ENCODE assay signal across 10 mouse cellular contexts in the genomic region with DNA sequence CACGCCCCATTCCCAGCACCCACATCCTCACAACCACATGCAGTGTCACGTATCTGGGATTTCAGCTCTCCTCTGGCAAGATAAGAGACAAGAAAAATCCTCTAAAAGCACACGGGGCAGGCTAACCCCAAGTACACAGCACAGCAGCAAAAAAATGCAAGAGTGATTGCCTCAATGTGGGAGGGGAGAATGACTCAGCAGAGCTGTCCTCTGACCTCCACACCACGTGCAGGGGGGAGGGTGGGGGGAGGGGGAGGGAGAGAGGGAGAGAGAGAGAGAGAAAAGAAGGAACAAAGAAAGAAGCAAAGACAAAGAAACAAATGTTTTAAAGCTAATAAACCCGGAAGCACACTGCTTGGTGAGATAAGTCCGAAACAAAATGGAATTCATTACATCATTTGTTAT. TPM values are rescaled to one million over a fixed set of nuclear protein-coding genes. Genes with fewer than 3 reads are reported as not detected.
DNase-seq lines count a peak whose midpoint lies in the region; ATAC-seq lines count a peak whose summit lies in the region.
"Had no signal": no experiment of that assay in that cellular context is flagged by ENCODE, and none has a peak within 500 bp of the region (broad histone marks: within the 10 kb centered on the region; RNA-seq: fewer than 3 reads in every experiment).

No protein-coding gene starts in this region.

- H3K4me3 ChIP-seq in forebrain, embryonic 16.5 days (replicated peaks; ENCODE audit: low read length): no peak overlapping the region
- H3K4me3 ChIP-seq: limb, embryonic 12.5 days had no signal

- H3K36me3 ChIP-seq in forebrain, embryonic 16.5 days (ENCODE audit: control insufficient read depth, insufficient read depth): no peaks in the 10 kb centered on the region
- H3K36me3 ChIP-seq: limb, embryonic 12.5 days had no signal

- no peak for ATAC-seq in forebrain, embryonic 16.5 days

- H3K27me3 ChIP-seq in forebrain, embryonic 16.5 days (replicated peaks; ENCODE audit: control insufficient read depth, insufficient read depth, low read length): no peaks in the 10 kb centered on the region
- H3K27me3 ChIP-seq: limb, embryonic 12.5 days; Patski had no signal

- 38% methylated on average over 6 of the region's 6 CpGs for whole genome bisulfite sequencing in forebrain, embryonic 16.5 days

- H3K9me3 ChIP-seq in forebrain, embryonic 16.5 days (ENCODE audit: control insufficient read depth, low read length): no peaks in the 10 kb centered on the region
- H3K9me3 ChIP-seq: limb, embryonic 12.5 days had no signal

- peaks cover 1% of the 10 kb centered on the region; the same call in 1 of the 2 replicates for H3K4me1 ChIP-seq in forebrain, embryonic 16.5 days (replicated peaks; ENCODE audit: control insufficient read depth, insufficient read depth, low read length)

- H3K27ac ChIP-seq in forebrain, embryonic 16.5 days (ENCODE audit: low read length): no peak overlapping the region

- no peak overlapping the region for H3K4me2 ChIP-seq in forebrain, embryonic 16.5 days (ENCODE audit: low read length)
- H3K4me2 ChIP-seq: limb, embryonic 12.5 days had no signal

- H3K9ac ChIP-seq in forebrain, embryonic 16.5 days (replicated peaks; ENCODE audit: low read depth, low read length): no peak overlapping the region
- H3K9ac ChIP-seq: limb, embryonic 12.5 days had no signal

- peak; percentile 9 to 19 for DNase-seq in heart, adult 18-20 months
- DNase-seq in heart, adult 8-10 months (ENCODE audit: low spot score): no peak
- DNase-seq in 3T3-L1 (ENCODE audit: low read depth, low spot score): peak; percentile 85
- DNase-seq in brain, adult 2 months (ENCODE audit: low read depth, low spot score): peak; percentile 42
- peak; percentile 8 to 13 for DNase-seq in kidney, postnatal 4 days
- peak; percentile 87 for DNase-seq in yolk sac, embryonic 10.5 days (ENCODE audit: low spot score)
- no peak for DNase-seq in thymus, postnatal 25 days

RNA-seq across cellular contexts. Expression of gene Gm9844, which starts 11.1 kb away (rescaled TPM):
- total RNA-seq in heart, adult 18-20 months (2021): not detected
- not detected for total RNA-seq in heart, adult 8-10 months (2022)
- polyA plus RNA-seq in forebrain, embryonic 16.5 days (2015; fragmentation: Nextera tagmentation; extraction: Ambion mirVana): 23.0 and 28.5 TPM in 2 replicates

RNA-seq across cellular contexts. Expression of gene Lypd4, which starts 18.8 kb away (rescaled TPM):
- total RNA-seq in heart, adult 18-20 months (2021): not detected
- not detected for total RNA-seq in heart, adult 8-10 months (2022)
- polyA plus RNA-seq in forebrain, embryonic 16.5 days (2015; fragmentation: Nextera tagmentation; extraction: Ambion mirVana): not detected in 2 replicates
- polyA plus RNA-seq: limb, embryonic 12.5 days had no signal

RNA-seq across cellular contexts. Expression of gene Dmrtc2, which starts 19.0 kb away (rescaled TPM):
- not detected for total RNA-seq in heart, adult 18-20 months (2021)
- total RNA-seq in heart, adult 8-10 months (2022): not detected
- not detected in 2 replicates for polyA plus RNA-seq in forebrain, embryonic 16.5 days (2015; fragmentation: Nextera tagmentation; extraction: Ambion mirVana)
- polyA plus RNA-seq: limb, embryonic 12.5 days; Patski had no signal

RNA-seq across cellular contexts. Expression of gene Rps19, which starts 33.3 kb away (rescaled TPM):
- total RNA-seq in heart, adult 18-20 months (2021): 100 to 1,000 TPM; 548 to 623 TPM
- total RNA-seq in heart, adult 8-10 months (2022): 100 to 1,000 TPM; 468 to 567 (median 530) TPM
- 1,290 and 1,309 TPM in 2 replicates for polyA plus RNA-seq in forebrain, embryonic 16.5 days (2015; fragmentation: Nextera tagmentation; extraction: Ambion mirVana)

RNA-seq across cellular contexts. Expression of gene Cd79a, which starts 46.3 kb away (rescaled TPM):
- 10 to 100 TPM in 1 of 2 experiments, 1 to 10 TPM in 1; 1.3 to 12.7 TPM for total RNA-seq in heart, adult 18-20 months (2021)
- 1 to 10 TPM in 1 of 4 experiments, under 1 TPM in 3; 0.35 to 2.1 (median 0.66) TPM for total RNA-seq in heart, adult 8-10 months (2022)
- 0.16 and 0.19 TPM in 2 replicates for polyA plus RNA-seq in forebrain, embryonic 16.5 days (2015; fragmentation: Nextera tagmentation; extraction: Ambion mirVana)
- polyA plus RNA-seq: Patski had no signal

Comparison
In these comparisons a context has a peak if more than half of its experiments do, and no peak if none do; other contexts are left out.
1. DNase-seq: peak in heart, adult 18-20 months (2 of 2), 3T3-L1 (single experiment), brain, adult 2 months (single experiment), kidney, postnatal 4 days (2 of 2) and yolk sac, embryonic 10.5 days (single experiment); none in heart, adult 8-10 months (single experiment) and thymus, postnatal 25 days (single experiment).